Mouse (Mus musculus) hindbrain, embryonic 14.5 days (tissue): ENCODE measurements around the gene Gm21988. TPM values are rescaled to one million over a fixed set of nuclear protein-coding genes. Genes with fewer than 3 reads are reported as not detected.

ENCODE experiments used
- microRNA counts: library from miRNA; unstranded; fragments of <30 nt; microRNA quantifications from one replicate; lab custom pipeline; 2016
- microRNA-seq: library from miRNA; unstranded; fragments of <30 nt; microRNA quantifications from one replicate; pipeline ENCODE4, GENCODE M21; 2016
- polyA plus RNA-seq: library from polyadenylated mRNA; unstranded; fragments of >200 nt; fragmentation: Nextera tagmentation; extraction: Ambion mirVana; gene quantifications from 2 replicates; pipeline ENCODE4 v1.2.1, GENCODE M21; 2014

Gm21988 gene
- polyA plus RNA-seq, 1 experiment from 2014 or later, result 15.9 TPM

MicroRNA genes within 50 kb of the gene (microRNA counts, 519-probe panel; counts per million panel counts)
- microRNA mmu-miR-195 (lab: Ali Mortazavi, UCI) (2,763 counts per million, percentile 10 among the panel's probes with 10 or more counts), microRNA mmu-miR-497 (lab: Ali Mortazavi, UCI) (not detected)

Small RNA genes within 50 kb of the gene (microRNA-seq; reads per million reads assigned to microRNA genes)
- gene Mir195a (581 reads per million, percentile 73 among the genes with 10 or more reads in this experiment), gene Mir497 (not detected), gene Mir497b (not detected)

Other genes with a start within 250 kb of the Gm21988 start
- gene Gabarap, start 248.7 kb downstream of the Gm21988 start, polyA plus RNA-seq, result 624 and 628 TPM in 2 replicates
- gene Phf23, start 244.1 kb downstream of the Gm21988 start, polyA plus RNA-seq, result 38.0 and 38.4 TPM in 2 replicates
- 17.9 and 20.9 TPM in 2 replicates for gene Dvl2, start 239.2 kb downstream of the Gm21988 start, polyA plus RNA-seq
- gene Acadvl, start 224.4 kb downstream of the Gm21988 start, polyA plus RNA-seq, result 49.9 and 56.1 TPM in 2 replicates
- gene Dlg4, start 222.9 kb downstream of the Gm21988 start, polyA plus RNA-seq, result 25.6 and 26.6 TPM in 2 replicates
- 2.4 and 4.1 TPM in 2 replicates for gene Asgr1, start 185.7 kb downstream of the Gm21988 start, polyA plus RNA-seq
- gene Asgr2, start 147.2 kb downstream of the Gm21988 start, polyA plus RNA-seq, result not detected in 2 replicates
- gene Mgl2, start 109.5 kb downstream of the Gm21988 start, polyA plus RNA-seq, result 0.93 and 1.1 TPM in 2 replicates
- 0.78 and 1.2 TPM in 2 replicates for gene Clec10a, start 83.6 kb downstream of the Gm21988 start, polyA plus RNA-seq
- 3.5 and 4.7 TPM in 2 replicates for gene Slc16a11, start 27.1 kb downstream of the Gm21988 start, polyA plus RNA-seq
- gene Slc16a13, start 18.8 kb downstream of the Gm21988 start, polyA plus RNA-seq, result 12.9 and 13.4 TPM in 2 replicates
- 5.0 and 5.2 TPM in 2 replicates for gene Bcl6b, start 10.0 kb downstream of the Gm21988 start, polyA plus RNA-seq
- 155 and 161 TPM in 2 replicates for gene 0610010K14Rik, start 1.9 kb downstream of the Gm21988 start, polyA plus RNA-seq
- 342 and 388 TPM in 2 replicates for gene Rnasek, start within 50 bp of the Gm21988 start, polyA plus RNA-seq
- 1.7 and 2.1 TPM in 2 replicates for gene Alox12, start 15.5 kb upstream of the Gm21988 start, polyA plus RNA-seq
- not detected in 2 replicates for gene Alox12e, start 82.8 kb upstream of the Gm21988 start, polyA plus RNA-seq
- gene Alox15, start 112.2 kb upstream of the Gm21988 start, polyA plus RNA-seq, result 0.11 TPM in 1 of 2 replicates, not detected in the other
- gene Pelp1, start 170.2 kb upstream of the Gm21988 start, polyA plus RNA-seq, result 29.9 and 33.0 TPM in 2 replicates
- 55.9 and 61.2 TPM in 2 replicates for gene Arrb2, start 192.8 kb upstream of the Gm21988 start, polyA plus RNA-seq
- gene Med11, start 212.1 kb upstream of the Gm21988 start, polyA plus RNA-seq, result 41.8 and 45.8 TPM in 2 replicates
- 0.50 and 0.95 TPM in 2 replicates for gene Zmynd15, start 219.6 kb upstream of the Gm21988 start, polyA plus RNA-seq
- 7.8 and 10.2 TPM in 2 replicates for gene Cxcl16, start 220.2 kb upstream of the Gm21988 start, polyA plus RNA-seq